Mouse (Mus musculus) heart, postnatal 0 days (tissue): ENCODE measurements around the gene Chst12.

Experiments
- CTCF ChIP-seq: IDR thresholded peaks from 2 replicates; pipeline ENCODE4 v1.5.1; 2016; ENCODE audit warnings: antibody characterized with exemption, control low read depth, low read depth
- EP300 ChIP-seq: IDR thresholded peaks from 2 replicates; pipeline ENCODE4 v1.6.1; 2016; ENCODE audit warnings: antibody characterized with exemption, low read depth

DNA sequence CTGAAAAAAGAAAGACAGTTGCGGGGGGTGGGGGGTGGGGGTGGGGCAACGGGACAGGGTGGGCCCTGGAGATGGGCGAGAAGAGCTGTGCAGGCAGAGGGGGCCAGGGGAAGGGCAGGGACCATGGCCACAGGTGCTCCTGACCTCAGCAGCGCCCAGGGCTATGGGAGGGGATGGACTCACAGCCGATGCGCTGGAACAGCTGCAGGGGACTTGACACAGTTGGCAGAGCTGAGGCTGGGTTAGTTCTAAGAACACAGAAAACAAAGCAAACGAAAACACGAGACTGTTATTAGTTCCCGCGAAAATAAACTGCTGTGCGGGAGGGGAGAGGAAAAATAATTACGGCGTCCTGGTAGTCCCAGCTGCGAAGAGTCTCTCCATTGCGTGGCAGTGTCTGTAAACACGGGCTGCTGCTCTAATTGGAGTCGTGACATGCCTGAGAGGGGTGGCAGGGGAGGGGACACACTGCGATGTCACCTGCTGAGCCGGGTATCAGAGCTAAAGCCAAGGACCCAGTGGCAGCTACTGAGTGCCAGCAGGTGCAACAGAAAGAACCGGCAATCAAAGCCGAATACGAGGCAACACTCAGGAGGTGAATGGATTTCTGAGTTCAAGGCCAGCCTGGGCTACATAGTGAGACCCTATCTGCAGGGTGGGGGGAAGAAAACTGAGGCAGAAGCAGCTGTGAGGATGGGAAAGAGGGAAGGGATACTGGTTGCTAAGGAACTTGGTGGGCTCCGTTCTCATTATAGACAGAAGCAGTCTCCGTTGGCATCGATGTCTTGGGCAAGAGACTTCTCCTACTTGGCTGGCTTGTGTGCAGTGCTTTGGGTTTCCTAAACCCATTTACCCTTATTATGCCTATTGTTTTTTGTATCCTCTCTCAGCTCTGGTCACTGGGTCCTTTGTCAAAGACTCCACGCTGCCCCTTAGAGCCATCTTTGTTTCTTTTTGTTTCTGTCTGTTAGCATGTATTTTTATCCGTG, 5.0 kb downstream of the Chst12 start:
- no peak for TF ChIP-seq CTCF
- no peak for TF ChIP-seq EP300
